Mouse (Mus musculus) macrophage (primary cell): ENCODE data around the gene Tpbpa. TPM values are rescaled to one million over a fixed set of nuclear protein-coding genes. Genes with fewer than 3 reads are reported as not detected.

ENCODE experiments used
- polyA plus RNA-seq: library from polyadenylated mRNA; stranded (reverse); fragments of 250-400 nt; gene quantifications from 3 replicates; pipeline ENCODE4 v1.2.4, GENCODE M21; 2018; ENCODE audit warnings: inconsistent platforms

Gene Tpbpa
- polyA plus RNA-seq, 1 experiment from 2014 or later: not detected

Other genes starting within 250 kb of the Tpbpa start
- not detected in 3 replicates for gene BC051665, start 155.6 kb downstream of the Tpbpa start, polyA plus RNA-seq
- gene Ctsll3, start 139.1 kb downstream of the Tpbpa start, polyA plus RNA-seq: not detected in 3 replicates
- gene 4930486L24Rik, start 77.5 kb downstream of the Tpbpa start, polyA plus RNA-seq: 2.9 to 4.5 TPM in 2 of 3 replicates, not detected in the other
- gene Gm49392, start 45.1 kb downstream of the Tpbpa start, polyA plus RNA-seq: 3.2 to 7.5 TPM in 2 of 3 replicates, not detected in the other
- 54.9 to 450 TPM (median 95.7 TPM) in 3 replicates for gene Ctla2b, start 44.5 kb downstream of the Tpbpa start, polyA plus RNA-seq
- not detected in 3 replicates for gene Tpbpb, start 37.1 kb downstream of the Tpbpa start, polyA plus RNA-seq
- 1.2 TPM in 2 of 3 replicates, not detected in the other for gene Gm49393, start 6.4 kb downstream of the Tpbpa start, polyA plus RNA-seq
- gene Gm49391, start 5.4 kb downstream of the Tpbpa start, polyA plus RNA-seq: 0.50 to 17.9 TPM (median 4.7 TPM) in 3 replicates
- gene Ctla2a, start 5.4 kb downstream of the Tpbpa start, polyA plus RNA-seq: 2.7 to 61.3 TPM (median 3.2 TPM) in 3 replicates
- not detected in 3 replicates for gene Ctsj, start 64.0 kb upstream of the Tpbpa start, polyA plus RNA-seq
- gene Ctsq, start 98.6 kb upstream of the Tpbpa start, polyA plus RNA-seq: not detected in 3 replicates
- not detected in 3 replicates for gene Ctsr, start 222.3 kb upstream of the Tpbpa start, polyA plus RNA-seq